Mouse (Mus musculus) MEL (cell line): ENCODE data around the gene Siah2. TPM values are rescaled to one million over a fixed set of nuclear protein-coding genes. Genes with fewer than 3 reads are reported as not detected.

Source experiments
- DNase-seq: peaks from one replicate; pipeline ENCODE4 v3.0.0; 2011; ENCODE audit warnings: low read depth, low spot score
- H3K27ac ChIP-seq: 2 replicates; pipeline ENCODE4 v1.5.1; 2012; ENCODE audit warnings: low read depth, mild to moderate bottlenecking, control low read depth, low read length, moderate library complexity; ENCODE audit not compliant: control insufficient read depth
- H3K27me3 ChIP-seq, 2 experiments: fragments of 150-350 bp in 1 of 2; sonication (generic) in 1 of 2; 2 replicates each; pipeline ENCODE4 v1.6.1; 2012; ENCODE audit warnings: low read length in 2 of 2, mild to moderate bottlenecking in 2 of 2, improper control_type of control experiment in 1 of 2, moderate library complexity in 1 of 2; ENCODE audit not compliant: insufficient read depth in 2 of 2, control insufficient read depth in 1 of 2
- H3K36me3 ChIP-seq, 2 experiments: 2 replicates each; pipeline ENCODE4 v1.6.1; 2012 to 2014; ENCODE audit warnings: low read length in 2 of 2, improper control_type of control experiment in 1 of 2, inconsistent platforms in 1 of 2, mild to moderate bottlenecking in 1 of 2; ENCODE audit not compliant: insufficient read depth in 2 of 2, control insufficient read depth in 1 of 2
- H3K4me1 ChIP-seq, 2 experiments: fragments of 150-350 bp in 1 of 2; sonication (generic) in 1 of 2; 2 replicates each; pipeline ENCODE4 v1.6.1; 2012; ENCODE audit warnings: low read length in 2 of 2, improper control_type of control experiment in 1 of 2, mild to moderate bottlenecking in 1 of 2; ENCODE audit not compliant: insufficient read depth in 2 of 2, control insufficient read depth in 1 of 2
- H3K4me3 ChIP-seq, 2 experiments: fragments of 150-350 bp in 1 of 2; sonication (generic) in 1 of 2; 2 replicates each; pipeline ENCODE4 v1.5.1; 2012; ENCODE audit warnings: low read depth in 2 of 2, low read length in 2 of 2, mild to moderate bottlenecking in 2 of 2, moderate library complexity in 2 of 2, control low read depth in 1 of 2, improper control_type of control experiment in 1 of 2; ENCODE audit not compliant: control insufficient read depth in 1 of 2, insufficient read depth in 1 of 2
- H3K79me2 ChIP-seq: 2 replicates; pipeline ENCODE4 v1.6.1; 2012; ENCODE audit warnings: mild to moderate bottlenecking, low read length, moderate library complexity; ENCODE audit not compliant: control insufficient read depth, poor library complexity, insufficient read depth
- H3K9ac ChIP-seq: 2 replicates; pipeline ENCODE4 v1.6.1; 2012; ENCODE audit warnings: low read depth, mild to moderate bottlenecking, control low read depth, low read length, moderate library complexity; ENCODE audit not compliant: control insufficient read depth, poor library complexity, severe bottlenecking
- H3K9me3 ChIP-seq: fragments of 150-350 bp; sonication (generic); replicated peaks from 2 replicates; pipeline ENCODE4 v1.6.1; 2012; ENCODE audit warnings: mild to moderate bottlenecking, low read length, improper control_type of control experiment, moderate library complexity; ENCODE audit not compliant: insufficient read depth
- CHD2 ChIP-seq: IDR thresholded peaks from 2 replicates; pipeline ENCODE4 v1.6.1; 2011; ENCODE audit warnings: low read length, improper control_type of control experiment
- CTCF ChIP-seq, 3 experiments: IDR thresholded peaks in 2 of 3; conservative IDR thresholded peaks in 1 of 3; 2 replicates each; pipeline ENCODE4 v1.5.1; 2011 to 2012; ENCODE audit warnings: low read length in 3 of 3, low read depth in 2 of 3, mild to moderate bottlenecking in 2 of 3, improper control_type of control experiment in 1 of 3, inconsistent platforms in 1 of 3, mixed read lengths in 1 of 3, moderate library complexity in 1 of 3; ENCODE audit not compliant: control insufficient read depth in 1 of 3, insufficient read depth in 1 of 3, poor library complexity in 1 of 3, severe bottlenecking in 1 of 3
- MEF2A ChIP-seq: IDR thresholded peaks from 2 replicates; pipeline ENCODE4 v1.6.1; 2014; ENCODE audit warnings: low read depth, mild to moderate bottlenecking, inconsistent platforms, low read length, improper control_type of control experiment; ENCODE audit not compliant: poor library complexity, insufficient replicate concordance, severe bottlenecking; ENCODE audit errors: extremely low read depth
- MXI1 ChIP-seq: IDR thresholded peaks from 2 replicates; pipeline ENCODE4 v1.6.1; 2011; ENCODE audit warnings: mild to moderate bottlenecking, low read depth, low read length, improper control_type of control experiment
- RAD21 ChIP-seq: IDR thresholded peaks from 2 replicates; pipeline ENCODE4 v1.6.1; 2011; ENCODE audit warnings: mild to moderate bottlenecking, low read depth, low read length, improper control_type of control experiment
- SMC3 ChIP-seq: IDR thresholded peaks from 2 replicates; pipeline ENCODE4 v1.6.1; 2011; ENCODE audit warnings: low read depth, low read length, improper control_type of control experiment
- TAL1 ChIP-seq: IDR thresholded peaks from 2 replicates; pipeline ENCODE4 v1.6.1; 2012; ENCODE audit warnings: mild to moderate bottlenecking, inconsistent platforms, low read length, moderate library complexity, mixed read lengths
- TBP ChIP-seq: IDR thresholded peaks from 2 replicates; pipeline ENCODE4 v1.8.0; 2011; ENCODE audit warnings: low read depth, low read length, improper control_type of control experiment
- TCF12 ChIP-seq: IDR thresholded peaks from 2 replicates; pipeline ENCODE4 v1.6.1; 2014; ENCODE audit warnings: low read depth, mild to moderate bottlenecking, inconsistent platforms, low read length, improper control_type of control experiment, moderate library complexity
- USF2 ChIP-seq, 2 experiments: IDR thresholded peaks; 2 replicates each; pipeline ENCODE4 v1.6.1; 2011 to 2012; ENCODE audit warnings: improper control_type of control experiment in 2 of 2, low read length in 2 of 2, borderline replicate concordance in 1 of 2, inconsistent platforms in 1 of 2, low read depth in 1 of 2, mild to moderate bottlenecking in 1 of 2; ENCODE audit not compliant: insufficient read depth in 1 of 2
- ZC3H11A ChIP-seq: IDR thresholded peaks from 2 replicates; pipeline ENCODE4 v1.6.1; 2012; ENCODE audit warnings: low read depth, mild to moderate bottlenecking, inconsistent platforms, low read length, improper control_type of control experiment
- ZKSCAN1 ChIP-seq: IDR thresholded peaks from 2 replicates; pipeline ENCODE4 v1.6.1; 2012; ENCODE audit warnings: low read depth, mild to moderate bottlenecking, inconsistent platforms, low read length, improper control_type of control experiment, moderate library complexity
- ZNF384 ChIP-seq: IDR thresholded peaks from 2 replicates; pipeline ENCODE4 v1.6.1; 2012; ENCODE audit warnings: low read depth, mild to moderate bottlenecking, inconsistent platforms, low read length, improper control_type of control experiment
- polyA plus RNA-seq, 2 experiments: library from polyadenylated mRNA; stranded (reverse) in 1 of 2; unstranded in 1 of 2; fragments of >175 nt in 1 of 2; fragments of >200 nt in 1 of 2; gene quantifications; 2 replicates each; pipeline versions ENCODE4 v1.2.1 to v1.2.4; 2012; ENCODE audit warnings: low replicate concordance in 2 of 2, low read depth in 1 of 2; ENCODE audit not compliant: insufficient read length in 2 of 2, insufficient read depth in 1 of 2, missing spikeins in 1 of 2
- total RNA-seq: library from RNA; depleted of rRNA; stranded (reverse); fragments of 300-350 nt; gene quantifications from 2 replicates; pipeline ENCODE4 v1.2.3, GENCODE M21; 2012

Gene Siah2
- total and polyA plus RNA-seq, 3 experiments, result 17.6 to 58.1 (median 22.5) TPM

GRCm38 (mm10) chr3:58655362-58656130, 36.7 kb downstream of the Siah2 start:
- Histone ChIP-seq H3K9me3 (no peaks in the 10 kb centered on the region), H3K4me3 (no peak overlapping the region), H3K4me1 (peaks cover 0 to 6% of the 10 kb centered on the region in 2 experiments; a peak in 1 of 4 replicates)

GRCm38 (mm10) chr3:58653907-58654306, 38.3 kb downstream of the Siah2 start:
- Histone ChIP-seq H3K36me3 (peaks cover 0 to 5% of the 10 kb centered on the region in 2 experiments; a peak in 2 of 4 replicates), H3K27me3 (no peaks in the 10 kb centered on the region), H3K4me3 (no peak overlapping the region), H3K9me3 (no peaks in the 10 kb centered on the region), H3K27ac (no peak overlapping the region)
- TF ChIP-seq TBP (no peak), CTCF (IDR thresholded peaks at IDR 0.05 in 2 of 3, conservative IDR thresholded peaks at IDR 0.05 in 1 of 3; ENCODE audit: control insufficient read depth in 1 of 3, insufficient read depth in 1 of 3, low read depth in 2 of 3, low read length in 3 of 3, poor library complexity in 1 of 3, severe bottlenecking in 1 of 3) (peak; percentile 9 to 62 (median 26); a peak in 3 of 6 replicates), TAL1 (no peak), MXI1 (no peak), ZC3H11A (peak; percentile 51), ZKSCAN1 (no peak), USF2 (IDR thresholded peaks at IDR 0.05; ENCODE audit: borderline replicate concordance in 1 of 2, insufficient read depth in 1 of 2, low read depth in 1 of 2, low read length in 2 of 2) (no peak), RAD21 (peak; percentile 34), SMC3 (peak; percentile 77)
- TF ChIP-seq, all 39 proteins: peak for 4
- peak; percentile 54 for DNase-seq
- H3K9ac ChIP-seq, result no peak overlapping the region
- no peaks in the 10 kb centered on the region for H3K79me2 ChIP-seq
- H3K4me1 ChIP-seq, result peaks cover 0 to 8% of the 10 kb centered on the region in 2 experiments; a peak in 2 of 4 replicates

More at GRCm38 (mm10) chr3:58655362-58656130, 36.7 kb downstream of the Siah2 start:
- no peaks in the 10 kb centered on the region for H3K79me2 ChIP-seq
- peaks cover 0 to 5% of the 10 kb centered on the region in 2 experiments; a peak in 2 of 4 replicates for H3K36me3 ChIP-seq
- DNase-seq, result peak; percentile 72
- TF ChIP-seq TCF12 (no peak), CHD2 (no peak), ZC3H11A (peak; percentile 78), CTCF (IDR thresholded peaks at IDR 0.05 in 2 of 3, conservative IDR thresholded peaks at IDR 0.05 in 1 of 3; ENCODE audit: control insufficient read depth in 1 of 3, insufficient read depth in 1 of 3, low read depth in 2 of 3, low read length in 3 of 3, poor library complexity in 1 of 3, severe bottlenecking in 1 of 3) (peak; percentile 59 to 91 (median 90)), RAD21 (peak; percentile 91), ZNF384 (peak; percentile 90), SMC3 (peak; percentile 91), MEF2A (no peak)
- TF ChIP-seq, all 39 proteins: peak for 5
- Histone ChIP-seq H3K27ac (no peak overlapping the region), H3K9ac (no peak overlapping the region), H3K27me3 (no peaks in the 10 kb centered on the region)
